Mouse (Mus musculus) liver, embryonic 16.5 days (tissue): ENCODE measurements at regions not wholly inside any gene's neighbourhood (a gene's known extent, or its start where the extent isn't known, plus 50 kb on each side); places are given as distances from the start of the nearest gene placed in this dataset.

ENCODE experiments used
- ATAC-seq: fragments of 200-750 bp; cut with Nextera tagmentation; 2 replicates; pipeline ENCODE4 v1.8.0; 2017; ENCODE audit warnings: low read depth, mild to moderate bottlenecking, moderate number of reproducible peaks, moderate library complexity
- H3K27ac ChIP-seq: fragments of 300-500 bp; sonication (generic); 2 replicates; pipeline ENCODE4 v1.5.1; 2014; ENCODE audit warnings: mild to moderate bottlenecking, low read length
- H3K27me3 ChIP-seq: fragments of 300-500 bp; sonication (generic); 2 replicates; pipeline ENCODE4 v1.6.1; 2014; ENCODE audit warnings: low read depth, low read length, mixed read lengths; ENCODE audit not compliant: control insufficient read depth, insufficient read depth
- H3K36me3 ChIP-seq: fragments of 300-500 bp; sonication (generic); 2 replicates; pipeline ENCODE4 v1.6.1; 2014; ENCODE audit warnings: mild to moderate bottlenecking; ENCODE audit not compliant: control insufficient read depth, insufficient read depth
- H3K4me1 ChIP-seq: fragments of 300-500 bp; sonication (generic); 2 replicates; pipeline ENCODE4 v1.6.1; 2014; ENCODE audit warnings: low read depth, low read length, mixed read lengths; ENCODE audit not compliant: control insufficient read depth
- H3K4me2 ChIP-seq: fragments of 300-500 bp; sonication (generic); 2 replicates; pipeline ENCODE4 v1.6.1; 2014; ENCODE audit warnings: low read depth, low read length, mixed read lengths
- H3K4me3 ChIP-seq: fragments of 300-500 bp; sonication (generic); 2 replicates; pipeline ENCODE4 v1.5.1; 2014; ENCODE audit warnings: low read depth, mild to moderate bottlenecking, low read length
- H3K9ac ChIP-seq: fragments of 300-500 bp; sonication (generic); 2 replicates; pipeline ENCODE4 v1.6.1; 2014; ENCODE audit warnings: low read depth, low read length
- H3K9me3 ChIP-seq: fragments of 300-500 bp; sonication (generic); replicated peaks from 2 replicates; pipeline ENCODE4 v1.6.1; 2016; ENCODE audit warnings: low read length; ENCODE audit not compliant: control insufficient read depth
- whole genome bisulfite sequencing: fragments of 180-500 bp; shearing (Covaris S2); extraction: QIAGEN DNeasy Blood & Tissue Kit; methylation state at CpG from one replicate; pipeline ENCODE4 v1.1.7; 2014; ENCODE audit not compliant: insufficient replicate concordance; 5-methylcytosine and 5-hydroxymethylcytosine counted together

DNA sequence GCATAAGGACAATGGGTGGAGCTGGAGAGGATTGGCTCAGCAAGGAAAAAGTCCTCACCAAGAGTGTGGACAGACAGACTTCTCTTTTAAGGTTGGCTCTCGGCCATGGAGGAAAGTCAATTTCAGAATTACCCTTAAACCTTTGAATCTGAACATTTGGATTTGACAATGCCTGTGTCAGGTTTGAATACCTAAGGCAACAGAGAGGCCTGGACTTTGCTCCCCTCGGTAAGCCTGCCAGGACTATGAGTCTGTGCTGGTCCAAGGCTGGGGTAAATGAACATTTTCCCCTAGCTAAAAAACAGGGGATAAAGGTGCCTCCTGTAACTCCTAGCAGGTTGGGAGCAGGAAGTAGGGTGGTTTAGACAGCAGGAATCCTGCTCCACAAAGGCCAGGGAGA lies 68.8 kb upstream of the Slc6a6 start:
- WGBS, result 50% methylated on average over 2 of the region's 2 CpGs

DNA sequence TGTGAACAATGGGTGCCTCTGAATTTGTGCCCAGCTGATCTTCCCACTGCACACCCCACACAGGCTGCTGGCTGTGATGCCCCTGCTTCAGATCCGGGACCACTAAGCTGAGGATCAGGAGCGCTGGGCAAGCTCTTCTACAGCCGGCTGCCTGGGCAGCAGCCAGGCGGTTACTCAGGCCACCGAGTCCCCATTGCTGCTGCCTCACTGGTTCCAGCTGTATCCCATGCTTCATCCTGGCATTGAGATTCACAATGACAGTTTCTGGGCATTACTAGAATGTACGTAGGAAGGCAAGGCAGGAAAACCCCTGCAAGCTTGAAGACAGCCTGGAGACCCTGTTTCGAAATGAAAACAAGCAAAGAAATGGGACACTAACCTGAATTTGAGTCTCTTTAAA lies 67.3 kb upstream of the Slc6a6 start:
- 60% methylated on average over 7 of the region's 7 CpGs for WGBS
- ATAC-seq, result no peak
- no peaks in the 10 kb centered on the region for H3K27me3 ChIP-seq
- H3K36me3 ChIP-seq, result no peaks in the 10 kb centered on the region
- no peak overlapping the region for H3K27ac ChIP-seq
- H3K4me1 ChIP-seq, result peaks cover 2% of the 10 kb centered on the region
- H3K9me3 ChIP-seq, result no peaks in the 10 kb centered on the region
- H3K4me3 ChIP-seq, result no peak overlapping the region
- H3K4me2 ChIP-seq, result no peak overlapping the region
- H3K9ac ChIP-seq, result no peak overlapping the region

More for the DNA sequence above, 68.8 kb upstream of the Slc6a6 start:
- H3K4me1 ChIP-seq, result peaks cover 2% of the 10 kb centered on the region
- H3K4me3 ChIP-seq, result no peak overlapping the region
- no peak overlapping the region for H3K4me2 ChIP-seq
- ATAC-seq, result no peak
- no peaks in the 10 kb centered on the region for H3K9me3 ChIP-seq
- H3K27me3 ChIP-seq, result no peaks in the 10 kb centered on the region
- H3K27ac ChIP-seq, result no peak overlapping the region
- H3K9ac ChIP-seq, result no peak overlapping the region
- no peaks in the 10 kb centered on the region for H3K36me3 ChIP-seq

DNA sequence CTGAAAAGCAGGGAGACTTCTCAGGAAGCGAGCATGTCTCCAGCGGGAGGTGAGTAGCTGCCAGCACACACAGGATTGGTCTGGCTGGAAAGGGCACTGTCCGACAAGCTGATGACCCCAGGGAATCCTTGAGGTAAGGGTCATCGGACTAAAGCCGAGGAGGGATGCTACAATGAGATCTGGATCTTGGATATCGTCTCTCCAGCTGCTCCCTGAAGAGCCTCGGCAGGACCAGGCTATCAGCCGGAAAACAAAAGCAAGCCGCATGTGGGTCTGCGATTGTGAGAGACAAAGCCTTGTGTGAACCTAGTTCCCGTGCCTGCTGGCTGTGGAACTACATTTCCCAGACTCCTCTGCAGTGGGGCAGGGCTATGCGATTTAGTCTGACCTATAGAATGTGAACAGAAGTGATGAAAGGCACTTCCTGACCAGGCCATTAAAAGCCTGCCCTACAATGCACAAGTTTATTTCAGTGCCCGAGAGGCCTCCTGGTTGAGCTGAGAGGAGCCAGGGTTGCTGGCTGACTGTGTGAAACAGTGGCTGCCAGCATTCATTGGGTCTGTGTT lies 66.7 kb upstream of the Slc6a6 start:
- Histone ChIP-seq H3K4me2 (peak overlapping the region; percentile 47), H3K27me3 (no peaks in the 10 kb centered on the region), H3K36me3 (no peaks in the 10 kb centered on the region), H3K4me1 (peaks cover 2% of the 10 kb centered on the region), H3K9ac (no peak overlapping the region), H3K27ac (no peak overlapping the region), H3K9me3 (no peaks in the 10 kb centered on the region), H3K4me3 (peak overlapping the region; percentile 16; the same call in 1 of the 2 replicates)
- WGBS, result 3% methylated on average over 13 of the region's 13 CpGs
- ATAC-seq, result peak; percentile 78

DNA sequence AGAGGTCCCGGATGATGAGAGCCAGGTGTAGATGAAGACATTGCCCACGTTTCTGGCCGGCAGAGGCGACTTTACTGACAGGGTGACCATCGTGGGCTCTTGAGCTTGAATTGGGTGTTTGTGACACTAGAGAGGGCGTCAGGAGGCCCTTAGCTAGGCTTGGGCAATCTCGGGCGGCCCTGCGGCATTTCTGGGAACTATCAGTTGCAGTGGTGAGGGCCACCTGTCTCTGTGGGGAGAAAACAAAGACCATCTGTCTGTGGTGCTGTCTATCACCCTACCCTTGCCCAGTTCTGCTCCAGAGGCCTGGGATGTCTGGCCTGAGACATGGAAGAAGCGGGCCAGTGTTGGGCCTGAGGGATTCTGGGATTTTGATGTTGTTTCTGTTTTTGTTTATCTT lies 66.2 kb upstream of the Slc6a6 start:
- Histone ChIP-seq H3K36me3 (no peaks in the 10 kb centered on the region), H3K4me1 (peaks cover 2% of the 10 kb centered on the region), H3K27me3 (no peaks in the 10 kb centered on the region), H3K4me2 (peak overlapping the region; percentile 47), H3K27ac (no peak overlapping the region), H3K9ac (no peak overlapping the region), H3K4me3 (no peak overlapping the region), H3K9me3 (no peaks in the 10 kb centered on the region)
- ATAC-seq, result 0 out of 2 replicates have a peak, but pooled peaks have one; percentile 25
- 33% methylated on average over 10 of the region's 10 CpGs for WGBS

DNA sequence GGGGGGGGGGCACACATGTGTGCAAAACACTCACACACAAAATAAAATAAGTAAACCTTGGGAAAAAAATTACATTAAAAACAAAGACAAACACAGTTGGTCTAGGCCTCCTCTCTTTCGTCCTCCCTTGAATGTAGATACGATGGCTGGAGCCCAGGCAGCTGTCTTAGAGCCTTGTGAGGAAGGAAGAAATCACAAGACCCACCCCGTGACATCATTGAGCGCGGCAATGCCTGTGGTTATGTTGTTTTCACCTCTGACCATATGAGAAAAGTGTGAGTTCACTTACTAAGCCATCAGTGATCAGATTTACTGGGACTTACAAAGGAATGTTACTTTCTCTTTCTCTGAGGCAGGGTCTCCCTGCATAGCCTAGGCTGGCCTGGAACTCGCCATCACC lies 64.8 kb upstream of the Slc6a6 start:
- H3K27me3 ChIP-seq, result no peaks in the 10 kb centered on the region
- no peak overlapping the region for H3K27ac ChIP-seq
- 77% methylated on average over 6 of the region's 6 CpGs for WGBS
- peaks cover 2% of the 10 kb centered on the region for H3K4me1 ChIP-seq
- H3K36me3 ChIP-seq, result no peaks in the 10 kb centered on the region
- no peak overlapping the region for H3K4me3 ChIP-seq
- no peak for ATAC-seq
- H3K9me3 ChIP-seq, result no peaks in the 10 kb centered on the region
- H3K4me2 ChIP-seq, result no peak overlapping the region
- H3K9ac ChIP-seq, result no peak overlapping the region

DNA sequence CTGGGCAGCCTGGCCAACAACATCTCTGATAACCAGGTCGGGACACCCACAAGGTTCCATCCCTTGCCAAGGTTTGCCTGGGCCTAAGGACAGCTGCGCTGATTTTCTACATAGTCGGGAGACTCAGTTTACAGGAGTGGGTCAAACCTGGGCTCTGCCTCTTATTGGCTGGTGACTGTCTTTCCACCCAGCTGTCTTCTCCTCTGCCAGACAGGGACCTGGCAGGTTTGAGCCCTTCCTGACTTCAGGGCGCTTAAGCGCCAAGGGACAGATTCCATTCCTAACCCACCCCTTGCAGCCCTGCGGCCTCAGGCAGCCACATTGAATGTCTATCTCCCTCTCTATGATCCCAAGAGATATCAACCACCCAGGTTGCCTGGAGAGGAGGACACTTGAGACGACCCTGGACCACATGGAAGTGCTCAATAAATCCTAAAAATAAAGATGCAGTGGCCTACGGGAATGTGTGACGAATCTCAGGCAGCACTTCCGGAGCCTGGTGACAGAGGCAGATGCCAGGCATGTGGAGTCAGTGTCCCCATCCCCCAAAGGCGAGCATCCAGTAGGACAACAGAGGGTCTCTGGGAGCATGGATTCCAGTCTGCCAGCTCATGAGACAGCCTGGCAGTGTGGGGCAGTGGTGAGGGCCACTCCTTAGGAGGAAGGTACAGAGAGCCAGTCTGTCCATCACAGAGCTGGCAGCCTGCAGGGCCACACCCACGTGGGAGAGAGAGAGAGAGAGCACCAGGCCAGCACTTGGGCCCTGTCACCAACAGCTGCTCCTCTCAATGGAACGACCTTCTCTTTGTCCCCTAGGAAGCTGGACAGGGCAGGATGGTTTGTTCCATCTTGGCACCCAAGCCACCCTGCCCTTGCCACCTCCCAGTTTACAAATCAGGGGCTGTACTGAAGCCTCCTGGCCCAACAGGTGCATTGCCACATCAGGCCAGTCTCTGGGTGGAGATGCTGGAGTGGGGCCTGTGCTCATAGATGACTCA lies 63.8 kb upstream of the Slc6a6 start:
- H3K27ac ChIP-seq, result no peak overlapping the region
- 70% methylated on average over 13 of the region's 13 CpGs for WGBS
- no peaks in the 10 kb centered on the region; the same call in 1 of the 2 replicates for H3K4me1 ChIP-seq
- no peaks in the 10 kb centered on the region for H3K9me3 ChIP-seq
- H3K27me3 ChIP-seq, result no peaks in the 10 kb centered on the region
- H3K4me3 ChIP-seq, result no peak overlapping the region
- no peaks in the 10 kb centered on the region for H3K36me3 ChIP-seq
- ATAC-seq, result no peak
- no peak overlapping the region for H3K4me2 ChIP-seq
- no peak overlapping the region for H3K9ac ChIP-seq

DNA sequence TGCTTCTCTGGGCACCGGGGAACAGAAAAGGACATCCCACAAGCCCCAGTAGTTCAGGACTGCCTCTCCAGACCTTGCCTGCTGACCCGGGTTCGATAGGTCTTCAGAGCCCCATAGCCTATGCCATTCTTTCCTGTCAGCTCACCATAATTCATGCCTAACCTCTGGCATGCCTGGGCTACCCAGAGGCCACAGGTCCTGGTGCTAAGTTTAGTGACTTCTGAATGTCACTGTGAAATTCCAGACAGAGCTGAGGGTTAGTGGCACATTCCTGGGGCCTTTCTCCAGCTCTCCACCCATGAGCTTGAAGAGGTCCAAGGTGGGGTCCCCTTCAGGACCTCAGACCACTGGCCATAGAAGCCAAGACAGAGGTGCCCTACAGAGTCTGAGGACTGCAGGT lies 62.4 kb upstream of the Slc6a6 start:
- Histone ChIP-seq H3K4me3 (no peak overlapping the region), H3K27me3 (no peaks in the 10 kb centered on the region), H3K4me1 (no peaks in the 10 kb centered on the region; the same call in 1 of the 2 replicates), H3K9me3 (no peaks in the 10 kb centered on the region), H3K9ac (no peak overlapping the region), H3K4me2 (no peak overlapping the region), H3K27ac (no peak overlapping the region), H3K36me3 (no peaks in the 10 kb centered on the region)
- 65% methylated on average over 3 of the region's 3 CpGs for WGBS
- ATAC-seq, result no peak

DNA sequence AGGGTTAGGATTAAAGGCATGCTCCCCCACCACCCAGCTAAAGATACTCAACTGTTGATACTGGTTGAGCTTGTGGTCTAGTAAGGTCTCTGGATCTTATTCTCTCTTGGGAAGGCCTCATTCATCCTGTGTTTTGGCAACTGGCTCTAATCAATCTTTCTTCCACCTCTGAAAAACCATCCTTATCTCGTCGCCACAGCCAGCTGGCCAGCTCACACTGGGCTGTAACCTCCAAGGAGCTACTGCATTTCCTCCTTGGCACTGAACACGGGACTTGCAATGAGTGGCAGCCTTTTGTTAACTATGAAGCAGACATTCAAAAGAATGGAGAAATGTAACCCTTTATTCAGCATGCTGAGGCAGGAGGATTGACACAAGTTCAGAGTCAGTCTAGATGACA lies 61.4 kb upstream of the Slc6a6 start:
- Histone ChIP-seq H3K9me3 (no peaks in the 10 kb centered on the region), H3K27ac (no peak overlapping the region), H3K4me3 (no peak overlapping the region), H3K4me2 (no peak overlapping the region), H3K27me3 (no peaks in the 10 kb centered on the region), H3K36me3 (no peaks in the 10 kb centered on the region), H3K4me1 (no peaks in the 10 kb centered on the region), H3K9ac (no peak overlapping the region)
- 0 out of 2 replicates have a peak, but pooled peaks have one; percentile 27 for ATAC-seq
- WGBS, result 17% methylated on average over 3 of the region's 3 CpGs

DNA sequence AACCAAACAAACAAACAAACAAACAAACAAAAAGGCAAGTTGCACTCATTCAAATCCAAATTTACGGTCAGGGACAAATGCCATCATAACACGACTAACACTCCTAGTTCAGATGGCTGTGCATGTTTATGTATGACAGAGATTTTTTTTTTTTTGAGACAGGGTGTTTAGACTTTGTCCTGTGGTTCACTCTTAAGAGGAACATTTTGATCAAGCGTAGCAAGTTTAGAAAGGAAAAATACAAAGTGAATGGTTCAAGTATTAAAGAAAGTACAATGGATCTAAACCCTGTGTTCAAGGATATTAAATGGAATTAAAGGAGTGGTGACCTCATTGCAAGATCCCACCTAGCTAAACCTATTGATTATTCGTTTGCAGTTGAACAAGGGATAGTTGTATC lies 60.2 kb upstream of the Slc6a6 start:
- Histone ChIP-seq H3K4me3 (no peak overlapping the region), H3K4me1 (no peaks in the 10 kb centered on the region), H3K4me2 (no peak overlapping the region), H3K36me3 (no peaks in the 10 kb centered on the region), H3K9me3 (no peaks in the 10 kb centered on the region), H3K27ac (no peak overlapping the region), H3K9ac (no peak overlapping the region), H3K27me3 (no peaks in the 10 kb centered on the region)
- 62% methylated on average over 4 of the region's 4 CpGs for WGBS
- no peak for ATAC-seq
